Mouse (Mus musculus): Measurements from ENCODE around the gene Add3.

Gene Add3

GRCm38 (mm10) chr19:53130399-53131175 is 9.7 kb upstream of the Add3 start:
- no peak for DNase-seq (ENCODE audit: low spot score in 2 of 2)

GRCm38 (mm10) chr19:53132471-53132870 is 7.8 kb upstream of the Add3 start:
- no peak for DNase-seq (ENCODE audit: low spot score in 2 of 2)

GRCm38 (mm10) chr19:53136336-53137090 is 3.7 kb upstream of the Add3 start:
- DNase-seq (ENCODE audit: low spot score in 2 of 2): no peak

- no peak for DNase-seq (ENCODE audit: low spot score in 2 of 2)
Observed at GRCm38 (mm10) chr19:53137116-53137670, 3.0 kb upstream of the Add3 start.

GRCm38 (mm10) chr19:53140804-53141250 is 584 bp downstream of the Add3 start:
- no peak for DNase-seq (ENCODE audit: low spot score in 2 of 2)

GRCm38 (mm10) chr19:53141251-53142072 is 1.2 kb downstream of the Add3 start:
- peak; percentile 68 to 76 for DNase-seq (ENCODE audit: low spot score in 2 of 2)

GRCm38 (mm10) chr19:53142190-53143107 is 2.2 kb downstream of the Add3 start:
- DNase-seq (ENCODE audit: low spot score in 2 of 2): peak; percentile 99

GRCm38 (mm10) chr19:53143108-53143971 is 3.1 kb downstream of the Add3 start:
- DNase-seq (ENCODE audit: low spot score in 2 of 2): no peak

- DNase-seq (ENCODE audit: low spot score in 2 of 2): no peak
Observed at GRCm38 (mm10) chr19:53145075-53145474, 4.8 kb downstream of the Add3 start.

- DNase-seq (ENCODE audit: low spot score in 2 of 2): no peak
Observed at GRCm38 (mm10) chr19:53149381-53149780, 9.1 kb downstream of the Add3 start.

- no peak for DNase-seq (ENCODE audit: low spot score in 2 of 2)
Observed at GRCm38 (mm10) chr19:53152451-53152850, 12.2 kb downstream of the Add3 start.

GRCm38 (mm10) chr19:53153096-53153495 is 12.9 kb downstream of the Add3 start:
- no peak for DNase-seq (ENCODE audit: low spot score in 2 of 2)

GRCm38 (mm10) chr19:53154156-53154555 is 13.9 kb downstream of the Add3 start:
- DNase-seq (ENCODE audit: low spot score in 2 of 2): no peak

- DNase-seq (ENCODE audit: low spot score in 2 of 2): no peak
Observed at GRCm38 (mm10) chr19:53156361-53156760, 16.1 kb downstream of the Add3 start.

GRCm38 (mm10) chr19:53157176-53157575 is 16.9 kb downstream of the Add3 start:
- no peak for DNase-seq (ENCODE audit: low spot score in 2 of 2)

GRCm38 (mm10) chr19:53159351-53159750 is 19.1 kb downstream of the Add3 start:
- DNase-seq (ENCODE audit: low spot score in 2 of 2): no peak

GRCm38 (mm10) chr19:53162927-53163326 is 22.7 kb downstream of the Add3 start:
- DNase-seq (ENCODE audit: low spot score in 2 of 2): no peak

GRCm38 (mm10) chr19:53164645-53165044 is 24.4 kb downstream of the Add3 start:
- no peak for DNase-seq (ENCODE audit: low spot score in 2 of 2)
